Mouse (Mus musculus): ENCODE results near the gene Olfr270. TPM values are rescaled to one million over a fixed set of nuclear protein-coding genes. Genes with fewer than 3 reads are reported as not detected.
A peak's percentile ranks its signal among the peaks of the same experiment; 100 is the strongest.

Gene Olfr270
- not detected in 2 replicates for polyA plus RNA-seq (2015; fragmentation: Nextera tagmentation; extraction: Ambion mirVana)

DNA sequence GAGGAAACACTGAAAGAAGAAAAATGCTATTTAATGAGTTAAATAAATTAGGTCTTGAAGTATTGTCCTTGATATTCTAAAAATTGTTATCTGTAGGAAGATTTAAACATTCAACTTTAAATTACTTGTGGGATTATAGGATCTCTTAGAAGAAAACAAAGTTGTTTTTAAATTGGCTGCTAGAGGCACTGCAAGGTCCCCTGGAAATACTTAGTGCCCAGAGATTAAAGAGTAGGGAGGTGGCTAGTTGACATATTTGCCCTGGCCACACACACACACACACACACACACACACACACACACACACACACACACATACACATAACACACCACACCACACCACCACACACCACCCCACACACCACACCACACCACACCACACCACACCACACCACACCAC is at the start of gene Olfr270:
Gene Olfr270, plus strand, starts transcription at position 301 of the 400 bp plus-strand sequence.
- Histone ChIP-seq H3K9ac (no peak within 1 kb of the TSS), H3K4me3 (no peak within 1 kb of the TSS), H3K4me1 (no peaks in the 10 kb centered on the region), H3K27ac (replicated peaks) (no peak within 1 kb of the TSS), H3K27me3 (replicated peaks) (no peaks in the 10 kb centered on the region), H3K4me2 (no peak within 1 kb of the TSS), H3K9me3 (no peaks in the 10 kb centered on the region), H3K36me3 (no peaks in the 10 kb centered on the region)
- ATAC-seq (ENCODE audit: extremely low read depth, insufficient number of reproducible peaks, low FRiP score, low TSS enrichment) = no peak

DNA sequence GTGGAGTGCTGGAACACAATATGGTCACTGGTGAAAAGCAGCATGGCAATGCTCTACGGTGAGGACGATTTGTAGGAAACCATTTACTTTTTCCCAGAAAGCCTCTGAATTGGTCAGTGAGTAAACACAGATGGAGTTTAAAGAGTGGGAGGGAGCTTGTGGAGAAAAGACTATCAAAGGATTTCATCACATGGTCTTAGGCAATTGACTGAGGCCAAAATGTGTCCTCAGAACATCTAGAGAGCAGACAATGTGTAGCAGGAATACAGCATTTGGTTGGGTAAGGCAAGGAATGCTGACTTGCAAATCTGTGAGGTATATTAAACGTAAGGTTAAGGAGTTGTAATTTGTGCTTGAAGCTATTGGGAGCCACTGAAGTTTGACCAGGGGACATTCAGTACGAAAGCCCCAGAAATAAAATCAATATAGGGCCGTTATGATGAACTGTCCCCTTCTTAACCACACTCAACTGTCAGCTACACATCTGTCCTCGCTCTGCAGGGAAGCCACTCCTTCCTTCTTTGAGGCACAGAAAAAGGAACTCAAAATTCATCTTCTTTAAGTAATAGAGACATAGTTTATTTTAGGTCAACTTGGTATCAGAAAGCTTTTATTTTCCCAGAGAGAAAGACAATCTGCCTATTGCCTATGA is 47.6 kb upstream of the Olfr270 start:
- Histone ChIP-seq H3K9me3 (no peaks in the 10 kb centered on the region), H3K36me3 (no peaks in the 10 kb centered on the region), H3K27me3 (replicated peaks) (no peaks in the 10 kb centered on the region), H3K4me3 (no peak overlapping the region), H3K4me1 (no peaks in the 10 kb centered on the region), H3K27ac (replicated peaks) (no peak overlapping the region), H3K9ac (no peak overlapping the region), H3K4me2 (no peak overlapping the region)
- WGBS = 74% methylated on average over 6 of the region's 6 CpGs
- ATAC-seq (ENCODE audit: extremely low read depth, insufficient number of reproducible peaks, low FRiP score, low TSS enrichment) = no peak

DNA sequence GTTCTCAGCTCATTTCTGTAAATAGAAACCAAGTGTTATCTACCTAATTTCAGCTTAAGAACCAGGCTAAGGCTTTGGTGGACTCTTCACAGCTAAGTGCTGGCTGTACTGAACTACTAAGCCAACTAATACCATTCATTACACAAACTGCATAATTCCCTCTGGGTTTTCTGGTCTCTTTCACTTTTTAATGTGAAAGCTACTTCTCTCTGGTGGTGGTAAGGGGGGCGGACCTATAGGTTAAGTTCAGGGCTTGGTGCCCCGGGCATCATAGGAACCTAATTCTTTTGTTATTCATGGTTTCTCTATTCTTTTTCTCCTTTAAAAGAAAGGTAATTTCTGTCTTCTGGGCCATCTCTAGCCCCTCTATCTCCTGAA is 47.0 kb upstream of the Olfr270 start:
- Histone ChIP-seq H3K27ac (replicated peaks) (no peak overlapping the region), H3K9me3 (no peaks in the 10 kb centered on the region), H3K9ac (no peak overlapping the region), H3K4me3 (no peak overlapping the region), H3K36me3 (no peaks in the 10 kb centered on the region), H3K27me3 (replicated peaks) (no peaks in the 10 kb centered on the region), H3K4me2 (no peak overlapping the region), H3K4me1 (no peaks in the 10 kb centered on the region)
- WGBS = 81% methylated on average over 2 of the region's 2 CpGs
- ATAC-seq (ENCODE audit: extremely low read depth, insufficient number of reproducible peaks, low FRiP score, low TSS enrichment) = no peak

GRCm38 (mm10) chr4:52919078-52919477 is 45.3 kb upstream of the Olfr270 start, which contains the start of gene Olfr272:
TSS of gene Olfr272 (minus strand) at chr4:52919178.
- WGBS = 77% methylated on average over 2 of the region's 2 CpGs
- no peaks in the 10 kb centered on the region for H3K9me3 ChIP-seq
- ATAC-seq (ENCODE audit: extremely low read depth, insufficient number of reproducible peaks, low FRiP score, low TSS enrichment) = no peak
- H3K4me1 ChIP-seq = no peaks in the 10 kb centered on the region
- no peak within 1 kb of the TSS for H3K4me3 ChIP-seq
- no peak within 1 kb of the TSS for H3K4me2 ChIP-seq
- H3K9ac ChIP-seq = no peak within 1 kb of the TSS
- H3K27ac ChIP-seq (replicated peaks) = no peak within 1 kb of the TSS
- no peaks in the 10 kb centered on the region for H3K36me3 ChIP-seq
- no peaks in the 10 kb centered on the region for H3K27me3 ChIP-seq (replicated peaks)

DNA sequence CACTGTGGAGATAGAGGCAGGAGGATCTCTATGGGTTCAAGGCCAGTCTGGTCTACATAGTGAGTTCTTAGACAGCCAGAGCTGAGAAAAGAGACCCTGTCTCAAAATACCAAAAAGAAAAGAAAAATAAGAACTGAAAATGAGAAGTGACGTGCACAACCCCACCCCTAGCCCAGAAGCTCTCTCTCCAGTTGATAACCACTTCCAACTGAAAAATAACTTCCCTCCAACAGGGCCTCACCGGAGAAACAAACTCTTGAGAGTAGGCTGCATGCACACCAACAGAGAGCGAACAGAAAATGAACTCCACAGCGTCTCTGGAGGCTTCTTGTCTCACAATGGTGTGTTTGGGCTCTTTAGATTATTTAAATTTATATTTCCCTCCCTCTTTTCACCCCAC is 33.9 kb upstream of the Olfr270 start:
- no peaks in the 10 kb centered on the region for H3K9me3 ChIP-seq
- no peak overlapping the region for H3K9ac ChIP-seq
- H3K4me2 ChIP-seq = no peak overlapping the region
- no peaks in the 10 kb centered on the region for H3K36me3 ChIP-seq
- no peak overlapping the region for H3K27ac ChIP-seq (replicated peaks)
- H3K27me3 ChIP-seq (replicated peaks) = no peaks in the 10 kb centered on the region
- H3K4me3 ChIP-seq = no peak overlapping the region
- 71% methylated on average over 4 of the region's 4 CpGs for WGBS
- ATAC-seq (ENCODE audit: extremely low read depth, insufficient number of reproducible peaks, low FRiP score, low TSS enrichment) = no peak
- no peaks in the 10 kb centered on the region for H3K4me1 ChIP-seq

GRCm38 (mm10) chr4:52946665-52947064 is 17.7 kb upstream of the Olfr270 start:
- H3K27ac ChIP-seq (replicated peaks) = no peak overlapping the region
- H3K4me1 ChIP-seq = no peaks in the 10 kb centered on the region
- no peaks in the 10 kb centered on the region for H3K27me3 ChIP-seq (replicated peaks)
- H3K4me2 ChIP-seq = no peak overlapping the region
- no peak overlapping the region for H3K9ac ChIP-seq
- H3K9me3 ChIP-seq = no peaks in the 10 kb centered on the region
- ATAC-seq (ENCODE audit: extremely low read depth, insufficient number of reproducible peaks, low FRiP score, low TSS enrichment) = no peak
- no peak overlapping the region for H3K4me3 ChIP-seq
- no peaks in the 10 kb centered on the region for H3K36me3 ChIP-seq

DNA sequence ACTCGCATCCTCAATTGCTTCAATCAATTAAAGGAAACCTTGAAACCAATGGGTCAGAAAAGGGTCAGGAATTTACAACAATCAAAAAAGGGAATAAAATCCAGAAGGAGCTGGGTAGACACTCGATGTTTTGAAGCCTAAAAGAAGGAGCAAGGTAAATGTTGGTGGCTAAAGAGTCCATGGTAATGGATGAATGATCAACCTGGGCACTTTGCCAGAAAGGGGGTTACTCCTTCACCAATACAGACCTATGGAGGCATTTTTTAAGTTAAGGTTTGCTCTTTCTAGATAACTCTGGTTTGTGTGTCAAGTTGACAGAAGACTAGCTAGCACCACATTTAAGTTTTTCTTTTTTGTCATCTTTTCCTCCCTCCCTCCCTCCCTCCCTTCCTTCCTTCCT is 15.3 kb upstream of the Olfr270 start:
- H3K9ac ChIP-seq = no peak overlapping the region
- no peak overlapping the region for H3K4me2 ChIP-seq
- no peak overlapping the region for H3K27ac ChIP-seq (replicated peaks)
- ATAC-seq (ENCODE audit: extremely low read depth, insufficient number of reproducible peaks, low FRiP score, low TSS enrichment) = no peak
- no peaks in the 10 kb centered on the region for H3K36me3 ChIP-seq
- no peaks in the 10 kb centered on the region for H3K4me1 ChIP-seq
- no peak overlapping the region for H3K4me3 ChIP-seq
- H3K27me3 ChIP-seq (replicated peaks) = no peaks in the 10 kb centered on the region
- H3K9me3 ChIP-seq = no peaks in the 10 kb centered on the region
- 78% methylated on average over 2 of the region's 2 CpGs for WGBS

- ATAC-seq (ENCODE audit: extremely low read depth, insufficient number of reproducible peaks, low FRiP score, low TSS enrichment) = no peak
- H3K4me1 ChIP-seq = no peaks in the 10 kb centered on the region
- H3K27ac ChIP-seq (replicated peaks) = no peak overlapping the region
- H3K27me3 ChIP-seq (replicated peaks) = no peaks in the 10 kb centered on the region
- 26% methylated on average over 4 of the region's 4 CpGs for WGBS
- H3K36me3 ChIP-seq = no peaks in the 10 kb centered on the region
- H3K9me3 ChIP-seq = no peaks in the 10 kb centered on the region
- no peak overlapping the region for H3K4me2 ChIP-seq
- H3K4me3 ChIP-seq = no peak overlapping the region
- no peak overlapping the region for H3K9ac ChIP-seq
These were observed 5.7 kb upstream of the Olfr270 start for GRCm38 (mm10) chr4:52958693-52959092.

DNA sequence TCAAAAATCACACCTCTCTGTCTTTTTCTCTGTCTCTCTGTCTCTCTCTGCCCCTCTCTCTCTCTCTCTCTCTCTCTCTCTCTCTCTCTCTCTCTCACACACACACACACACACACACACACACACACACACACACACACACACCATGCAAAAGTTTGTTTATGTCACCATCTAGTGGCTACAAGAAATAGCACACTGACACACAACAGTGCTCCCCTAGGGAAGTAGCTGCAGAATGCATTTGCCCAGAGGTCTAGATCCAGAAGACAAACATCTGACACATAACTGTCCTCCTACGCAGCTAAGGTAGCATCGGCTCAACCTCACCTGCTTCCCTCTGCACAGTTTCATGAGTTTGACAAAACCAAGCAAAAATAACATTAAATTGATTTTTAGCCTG is 20.9 kb downstream of the Olfr270 start:
- Histone ChIP-seq H3K4me3 (no peak overlapping the region), H3K4me2 (no peak overlapping the region), H3K27ac (replicated peaks) (no peak overlapping the region), H3K27me3 (replicated peaks) (no peaks in the 10 kb centered on the region), H3K4me1 (0 out of 2 replicates have a peak, but pooled peaks cover 6% of the 10 kb centered on the region), H3K9ac (no peak overlapping the region), H3K36me3 (no peaks in the 10 kb centered on the region), H3K9me3 (0 out of 2 replicates have a peak, but pooled peaks cover under 1% of the 10 kb centered on the region)
- WGBS = 65% methylated on average over 2 of the region's 2 CpGs
- no peak for ATAC-seq (ENCODE audit: extremely low read depth, insufficient number of reproducible peaks, low FRiP score, low TSS enrichment)

- H3K36me3 ChIP-seq = no peaks in the 10 kb centered on the region
- H3K4me3 ChIP-seq = no peak overlapping the region
- ATAC-seq (ENCODE audit: extremely low read depth, insufficient number of reproducible peaks, low FRiP score, low TSS enrichment) = no peak
- no peak overlapping the region for H3K9ac ChIP-seq
- WGBS = 67% methylated on average over 2 of the region's 2 CpGs
- H3K27ac ChIP-seq (replicated peaks) = no peak overlapping the region
- H3K4me2 ChIP-seq = no peak overlapping the region
- H3K27me3 ChIP-seq (replicated peaks) = no peaks in the 10 kb centered on the region
- 0 out of 2 replicates have a peak, but pooled peaks cover 6% of the 10 kb centered on the region for H3K4me1 ChIP-seq
- H3K9me3 ChIP-seq = 0 out of 2 replicates have a peak, but pooled peaks cover 5% of the 10 kb centered on the region
These were observed 21.9 kb downstream of the Olfr270 start for GRCm38 (mm10) chr4:52986266-52986665.

DNA sequence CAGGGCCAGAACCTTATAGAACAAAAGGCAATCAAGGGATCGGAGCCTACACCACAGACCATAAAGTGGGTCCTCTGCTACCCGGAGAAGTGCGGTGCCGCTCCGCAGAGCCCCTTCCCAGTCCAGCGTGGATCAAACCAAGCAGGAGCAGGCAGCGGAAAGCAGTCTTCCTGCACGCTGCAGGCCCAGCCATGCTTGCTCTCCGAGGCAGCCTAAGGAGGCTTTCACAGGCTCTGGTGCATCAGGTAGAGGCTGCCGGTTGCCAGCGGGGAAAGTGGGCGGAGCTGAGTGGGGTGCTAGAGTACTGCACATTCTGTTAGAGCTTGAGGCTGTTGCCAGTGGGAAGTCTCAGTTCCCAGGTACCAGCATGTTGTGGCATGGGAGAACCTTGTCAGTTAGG is 24.9 kb downstream of the Olfr270 start, which contains the start of gene Nipsnap3a:
Gene Nipsnap3a, plus strand, starts transcription at position 25 of the 400 bp plus-strand sequence.
- Histone ChIP-seq H3K36me3 (no peaks in the 10 kb centered on the region), H3K27ac (replicated peaks) (no peak within 1 kb of the TSS), H3K4me1 (0 out of 2 replicates have a peak, but pooled peaks cover 6% of the 10 kb centered on the region), H3K4me2 (peak within 1 kb of the TSS; percentile 61), H3K4me3 (peak within 1 kb of the TSS; percentile 31), H3K27me3 (replicated peaks) (no peaks in the 10 kb centered on the region), H3K9me3 (0 out of 2 replicates have a peak, but pooled peaks cover 5% of the 10 kb centered on the region), H3K9ac (0 out of 2 replicates have a peak within 1 kb of the TSS, but pooled peaks have one; percentile 20)
- ATAC-seq (ENCODE audit: extremely low read depth, insufficient number of reproducible peaks, low FRiP score, low TSS enrichment) = no peak
- 24% methylated on average over 12 of the region's 12 CpGs for WGBS

DNA sequence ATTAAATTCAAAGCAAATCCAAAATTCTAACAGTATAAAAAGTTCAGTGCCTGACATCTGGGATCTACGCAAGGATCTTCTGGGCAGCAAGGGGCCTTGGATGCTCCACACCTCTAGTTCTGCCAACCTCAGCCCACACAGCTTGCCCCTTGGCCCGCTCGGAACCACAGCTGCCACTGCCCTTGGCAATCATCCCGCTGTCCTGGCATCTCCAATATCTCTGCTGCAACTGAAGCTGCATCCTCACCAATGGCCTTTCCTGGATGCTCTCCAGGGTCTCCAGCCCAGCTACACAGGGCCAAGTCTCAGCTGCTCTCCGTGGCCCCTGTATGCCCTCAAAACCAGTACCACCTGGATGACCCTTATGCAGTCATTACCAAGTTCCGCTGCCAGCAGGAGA is 35.1 kb downstream of the Olfr270 start:
- no peaks in the 10 kb centered on the region for H3K9me3 ChIP-seq
- H3K4me2 ChIP-seq = no peak overlapping the region
- no peak overlapping the region for H3K27ac ChIP-seq (replicated peaks)
- no peaks in the 10 kb centered on the region for H3K36me3 ChIP-seq
- no peak for ATAC-seq (ENCODE audit: extremely low read depth, insufficient number of reproducible peaks, low FRiP score, low TSS enrichment)
- H3K9ac ChIP-seq = no peak overlapping the region
- H3K27me3 ChIP-seq (replicated peaks) = no peaks in the 10 kb centered on the region
- WGBS = 89% methylated on average over 6 of the region's 6 CpGs
- no peak overlapping the region for H3K4me3 ChIP-seq
- H3K4me1 ChIP-seq = peaks cover 3% of the 10 kb centered on the region; the same call in 1 of the 2 replicates

Data from heart, embryonic 13.5 days (tissue).